Mouse (Mus musculus) thymus, adult 18-20 months (tissue): ENCODE measurements around the gene B9d2.

Experiments used
- DNase-seq, 2 experiments: peaks; one replicate each; pipeline ENCODE4 v3.0.0; 2022; ENCODE audit warnings: mixed read lengths in 2 of 2

Gene B9d2

DNA sequence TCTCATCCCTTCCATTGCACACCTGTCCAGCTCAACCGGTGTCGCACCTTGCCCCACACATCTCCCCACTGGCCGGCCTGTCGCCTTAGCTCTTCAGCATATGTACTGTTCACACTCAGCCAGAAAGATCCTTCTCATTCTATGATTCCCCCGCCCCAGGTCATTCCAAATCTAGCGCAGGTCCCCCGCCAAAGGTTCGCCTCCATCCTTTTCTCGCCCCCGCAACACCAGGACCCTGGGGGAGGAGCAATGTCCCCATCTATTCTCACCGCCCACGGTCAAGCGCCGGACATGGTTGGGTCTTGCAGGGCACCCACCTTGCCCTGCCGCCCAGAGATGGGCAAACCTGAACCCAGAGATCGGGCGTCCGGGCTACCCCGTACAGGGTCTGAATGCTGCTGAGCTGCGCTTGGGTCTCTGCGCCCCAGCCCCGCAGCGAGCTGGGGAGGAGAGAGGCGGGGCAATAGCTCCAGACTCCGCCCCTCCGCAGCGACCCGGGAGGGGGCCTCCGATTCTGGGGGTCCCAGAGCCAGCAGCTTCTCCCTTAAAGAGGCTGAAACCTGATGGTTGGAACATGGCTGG, 5.8 kb upstream of the B9d2 start, which contains the start of gene Tmem91:
Tmem91 (minus strand) TSS at position 448 of the 582 bp plus-strand sequence.
- no peak for DNase-seq

DNA sequence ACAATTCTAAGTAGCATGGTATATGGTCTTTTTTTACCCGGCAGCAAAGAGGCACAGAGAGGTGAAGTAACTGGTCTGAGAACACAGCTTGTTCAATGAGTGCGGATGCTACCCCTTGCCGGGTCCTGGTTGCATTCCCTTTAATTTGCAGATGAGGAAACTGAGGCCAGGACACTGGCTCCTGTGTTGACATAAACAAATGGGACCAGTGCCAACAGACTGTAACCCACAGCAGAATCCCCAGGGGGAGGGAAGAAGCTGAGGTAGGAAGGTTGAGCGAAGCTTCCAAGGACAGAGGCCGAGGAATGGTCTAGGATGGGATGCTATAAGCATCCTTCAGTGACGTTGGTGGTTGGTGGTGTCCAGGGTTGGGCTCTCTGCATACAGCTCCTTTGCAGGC, 5.2 kb upstream of the B9d2 start:
- DNase-seq, result no peak

DNA sequence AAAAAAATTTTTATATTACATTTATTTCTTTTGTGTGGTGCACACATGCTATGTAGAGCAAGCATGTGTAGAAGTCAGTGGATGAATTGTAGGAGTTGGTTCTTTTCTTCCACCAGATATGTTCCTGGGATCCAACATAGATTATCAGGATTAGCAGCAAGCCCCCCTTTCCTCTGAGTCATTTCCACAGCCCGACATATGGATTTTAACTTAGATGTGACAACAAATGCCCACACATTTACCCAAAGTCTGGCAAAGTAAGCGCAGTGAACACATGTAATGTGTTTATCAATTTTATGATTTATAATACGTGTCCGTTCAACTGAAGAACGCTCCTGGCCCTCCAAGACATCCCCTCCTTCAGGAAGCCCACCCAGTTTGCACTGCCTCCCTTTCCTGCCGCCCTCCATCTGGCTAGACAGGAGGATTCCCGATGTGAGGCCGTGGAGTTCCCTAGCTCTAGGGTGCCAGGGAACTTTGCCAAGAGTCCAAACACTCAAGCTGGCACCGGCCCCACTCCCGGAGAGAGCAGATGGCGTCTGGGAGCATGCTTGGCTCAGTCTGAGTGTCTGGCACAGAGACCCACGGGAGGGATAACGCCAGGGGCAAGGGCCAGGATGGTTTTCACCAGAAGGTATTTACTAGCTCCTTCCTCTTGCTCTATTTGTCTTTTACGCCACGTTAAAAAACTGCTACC, 4.3 kb upstream of the B9d2 start:
- no peak for DNase-seq

DNA sequence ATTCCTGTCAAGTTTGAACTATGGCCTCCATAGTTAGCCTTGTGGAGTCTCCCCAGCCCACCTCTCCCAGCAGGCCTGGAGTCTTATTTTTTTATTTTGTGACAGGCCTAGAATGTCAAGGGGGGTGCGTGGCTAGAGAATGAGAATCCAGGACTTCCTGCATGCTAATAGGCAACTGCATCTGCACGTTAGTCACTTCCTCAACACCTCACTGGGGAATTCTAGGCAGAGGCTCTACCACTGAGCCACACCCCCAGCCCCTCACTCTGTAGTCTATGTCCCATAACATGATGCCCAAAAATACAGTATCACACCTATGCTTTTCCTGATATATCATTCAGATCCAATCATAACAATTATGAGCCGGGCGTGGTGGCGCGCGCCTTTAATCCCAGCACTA, 3.6 kb upstream of the B9d2 start:
- DNase-seq, result no peak

DNA sequence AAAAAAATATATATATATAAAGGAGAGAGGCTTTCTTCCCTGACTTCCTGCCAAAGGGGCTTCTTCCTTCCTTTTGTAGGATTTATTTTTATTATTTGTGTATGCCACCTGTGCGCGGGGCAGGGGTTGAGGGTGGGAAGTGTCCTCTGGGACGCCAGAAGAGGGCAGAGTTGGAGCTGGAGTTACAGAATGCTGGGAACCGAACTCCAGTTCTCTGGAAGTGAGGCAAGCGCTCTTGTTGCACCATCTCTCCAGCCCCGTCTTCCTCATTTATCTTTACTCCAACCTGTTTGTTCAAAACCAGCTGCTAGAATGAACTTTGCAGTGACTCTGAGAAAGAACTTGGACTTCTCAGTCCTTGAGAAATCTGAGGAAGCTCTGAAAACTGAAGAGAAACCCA, 609 bp upstream of the B9d2 start:
- no peak for DNase-seq

DNA sequence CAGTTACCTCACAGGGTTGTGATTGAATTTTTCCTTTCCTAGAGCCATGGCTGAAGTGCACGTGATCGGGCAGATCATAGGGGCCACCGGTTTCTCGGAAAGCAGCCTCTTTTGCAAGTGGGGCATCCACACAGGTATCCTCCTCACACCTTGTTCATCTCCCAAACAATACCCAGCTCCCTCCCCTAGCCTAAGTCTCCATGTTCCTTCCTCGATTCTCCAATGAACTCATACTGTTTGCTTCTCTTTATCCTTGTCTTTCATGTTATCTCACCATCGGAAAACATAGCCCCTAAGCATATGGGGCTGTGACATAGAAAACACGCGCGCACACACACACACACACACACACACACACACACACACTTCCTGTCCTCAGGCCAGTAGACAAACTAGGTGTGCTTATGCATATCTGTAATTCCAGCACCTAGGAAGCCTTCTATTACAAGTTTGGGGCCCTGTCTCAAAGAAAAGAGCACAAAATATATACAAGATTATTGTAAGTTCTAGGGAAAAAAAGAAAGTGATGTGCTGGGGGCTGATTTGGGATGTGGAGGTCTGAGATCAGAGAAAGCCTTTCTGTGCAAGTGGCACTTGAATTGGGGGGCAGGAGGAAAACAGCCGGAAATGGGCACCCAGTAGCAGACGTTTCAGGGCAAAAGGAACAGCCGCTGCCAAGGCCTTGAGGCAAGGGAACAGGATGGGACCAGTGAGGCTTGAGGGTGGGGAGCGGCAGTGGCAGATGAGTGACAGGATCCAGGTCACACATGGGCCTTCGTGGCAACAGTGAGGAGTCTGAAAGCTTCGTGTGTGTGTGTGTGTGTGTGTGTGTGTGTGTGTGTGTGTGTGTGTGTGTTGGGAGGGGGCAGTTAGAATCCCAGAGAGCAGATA, 1.0 kb downstream of the B9d2 start:
- peak; percentile 55 to 73 for DNase-seq

DNA sequence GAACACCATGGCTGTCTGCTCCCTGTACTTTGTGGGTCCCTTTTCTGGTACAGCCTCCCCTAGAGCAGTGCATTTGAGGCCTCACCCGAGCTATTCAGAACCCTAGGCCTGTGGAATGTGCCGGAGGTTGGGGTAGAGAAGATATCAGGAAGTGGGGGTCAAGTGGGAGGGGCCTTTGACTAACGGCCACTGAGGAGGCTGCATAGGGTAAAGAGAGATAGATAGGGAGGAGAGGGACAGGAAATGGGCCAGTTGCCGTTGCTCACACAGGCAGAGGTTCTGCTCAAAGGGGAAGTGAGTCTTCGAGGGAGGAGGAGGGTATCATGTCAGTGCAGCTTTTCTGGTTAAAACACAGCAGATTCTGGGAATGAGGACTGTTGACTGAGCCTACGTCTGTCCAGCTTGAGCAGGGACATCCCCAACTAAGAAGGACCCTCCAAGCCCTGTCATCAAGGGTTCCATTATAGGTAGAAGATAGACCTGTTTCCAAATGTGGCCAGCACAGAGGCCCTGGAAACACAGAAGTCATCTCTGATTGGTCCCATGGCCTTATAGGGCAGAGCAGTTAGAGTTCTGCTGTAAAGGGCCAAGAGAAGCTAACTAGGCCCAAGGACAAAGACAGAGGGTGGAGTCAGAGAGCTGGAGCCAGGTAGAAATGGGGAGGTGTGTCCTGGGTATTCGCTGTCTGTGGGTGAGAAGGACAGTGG, 3.0 kb downstream of the B9d2 start:
- peak; percentile 46 to 73 for DNase-seq

DNA sequence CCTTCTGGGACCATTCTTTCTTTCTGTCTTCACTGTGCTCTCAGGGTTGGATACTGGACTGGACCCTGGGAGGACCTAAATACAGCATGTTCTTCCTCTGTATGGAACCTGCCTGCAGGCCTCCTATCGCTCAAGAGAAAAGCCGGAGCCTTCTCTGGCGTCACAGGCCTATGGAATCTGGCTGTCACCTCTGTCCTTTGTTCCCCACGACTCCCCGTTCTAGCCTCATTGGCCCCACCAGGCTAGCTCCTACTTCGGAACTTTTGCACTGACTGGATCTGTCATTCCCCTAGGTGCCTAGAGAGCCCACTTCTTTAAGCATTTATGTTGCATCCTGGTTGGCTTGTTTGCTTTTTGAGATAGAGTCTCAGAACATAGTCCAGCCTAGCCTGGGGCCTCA, 4.1 kb downstream of the B9d2 start:
- no peak for DNase-seq

DNA sequence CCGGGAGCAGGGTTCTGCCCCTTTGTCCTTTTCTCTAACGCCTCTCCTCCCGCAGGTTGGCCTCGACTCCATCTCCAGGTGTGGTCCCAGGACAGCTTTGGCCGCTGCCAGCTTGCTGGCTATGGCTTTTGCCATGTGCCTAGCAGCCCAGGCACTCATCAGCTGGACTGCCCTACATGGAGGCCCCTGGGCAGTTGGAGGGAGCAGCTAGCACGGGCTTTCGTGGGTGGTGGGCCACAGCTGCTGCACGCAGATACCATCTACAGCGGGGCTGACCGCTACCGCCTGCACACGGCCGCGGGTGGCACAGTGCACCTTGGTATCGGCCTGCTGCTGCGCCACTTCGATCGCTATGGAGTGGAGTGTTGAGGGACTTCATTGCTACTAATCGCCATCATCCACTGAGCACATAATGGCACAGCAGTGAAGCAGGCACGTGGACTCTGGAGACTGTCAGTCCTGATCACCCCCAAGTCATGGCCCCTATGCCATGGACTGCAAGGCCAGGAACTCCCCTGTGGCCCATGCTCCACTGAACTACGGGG, 5.4 kb downstream of the B9d2 start:
- no peak for DNase-seq

DNA sequence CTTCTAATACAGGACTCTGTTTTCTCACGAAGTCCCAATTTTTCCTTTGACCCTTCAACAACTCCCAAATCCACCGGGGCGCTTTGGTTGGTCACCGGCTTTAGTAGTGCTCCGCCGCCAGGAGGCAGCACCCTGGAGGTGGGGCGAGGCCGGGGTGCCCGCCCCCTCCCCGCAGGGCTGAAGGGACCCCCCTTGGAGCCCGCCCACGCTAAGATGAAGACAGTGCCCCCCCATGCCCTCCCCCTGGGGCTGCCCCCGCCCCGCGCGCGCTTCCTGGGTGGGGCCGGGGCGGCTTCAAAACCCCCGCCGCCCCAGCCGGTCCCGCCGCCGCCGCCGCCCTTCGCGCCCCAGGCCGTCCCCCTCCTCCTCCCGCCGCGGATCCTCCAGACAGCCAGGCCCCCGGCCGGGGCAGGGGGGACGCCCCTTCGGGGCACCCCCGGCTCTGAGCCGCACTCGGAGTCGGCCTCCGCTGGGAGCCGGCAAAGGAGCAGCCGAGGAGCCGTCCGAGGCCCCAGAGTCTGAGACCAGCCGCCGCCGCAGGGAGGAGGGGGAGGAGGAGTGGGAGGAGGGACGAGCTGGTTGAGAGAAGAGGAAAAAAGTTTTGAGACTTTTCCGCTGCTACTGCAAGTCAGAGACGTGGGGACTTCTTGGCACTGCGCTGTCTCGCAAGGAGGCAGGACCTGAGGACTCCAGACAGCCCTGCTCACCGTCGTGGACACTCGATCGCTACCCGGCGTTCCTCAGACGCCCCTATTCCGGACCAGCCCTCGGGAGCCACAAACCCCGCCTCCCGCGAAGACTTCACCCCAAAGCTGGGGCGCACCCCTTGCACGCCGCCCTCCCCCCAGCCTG, 6.3 kb downstream of the B9d2 start, which contains the start of gene Tgfb1:
Tgfb1 (plus strand) TSS at position 323 of the 852 bp plus-strand sequence.
- DNase-seq, result peak; percentile 80 to 85

DNA sequence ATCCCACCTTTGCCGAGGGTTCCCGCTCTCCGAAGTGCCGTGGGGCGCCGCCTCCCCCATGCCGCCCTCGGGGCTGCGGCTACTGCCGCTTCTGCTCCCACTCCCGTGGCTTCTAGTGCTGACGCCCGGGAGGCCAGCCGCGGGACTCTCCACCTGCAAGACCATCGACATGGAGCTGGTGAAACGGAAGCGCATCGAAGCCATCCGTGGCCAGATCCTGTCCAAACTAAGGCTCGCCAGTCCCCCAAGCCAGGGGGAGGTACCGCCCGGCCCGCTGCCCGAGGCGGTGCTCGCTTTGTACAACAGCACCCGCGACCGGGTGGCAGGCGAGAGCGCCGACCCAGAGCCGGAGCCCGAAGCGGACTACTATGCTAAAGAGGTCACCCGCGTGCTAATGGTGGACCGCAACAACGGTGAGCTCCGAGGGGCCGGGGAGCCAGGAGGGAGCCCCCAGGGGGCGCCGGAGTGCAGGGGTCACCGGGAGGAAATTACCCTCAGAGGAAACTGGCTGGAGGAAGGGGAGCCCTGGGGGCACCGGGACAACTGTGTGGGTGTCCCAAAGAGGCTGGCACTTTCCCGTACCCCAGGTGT, 7.3 kb downstream of the B9d2 start:
- peak; percentile 72 to 74 for DNase-seq

DNA sequence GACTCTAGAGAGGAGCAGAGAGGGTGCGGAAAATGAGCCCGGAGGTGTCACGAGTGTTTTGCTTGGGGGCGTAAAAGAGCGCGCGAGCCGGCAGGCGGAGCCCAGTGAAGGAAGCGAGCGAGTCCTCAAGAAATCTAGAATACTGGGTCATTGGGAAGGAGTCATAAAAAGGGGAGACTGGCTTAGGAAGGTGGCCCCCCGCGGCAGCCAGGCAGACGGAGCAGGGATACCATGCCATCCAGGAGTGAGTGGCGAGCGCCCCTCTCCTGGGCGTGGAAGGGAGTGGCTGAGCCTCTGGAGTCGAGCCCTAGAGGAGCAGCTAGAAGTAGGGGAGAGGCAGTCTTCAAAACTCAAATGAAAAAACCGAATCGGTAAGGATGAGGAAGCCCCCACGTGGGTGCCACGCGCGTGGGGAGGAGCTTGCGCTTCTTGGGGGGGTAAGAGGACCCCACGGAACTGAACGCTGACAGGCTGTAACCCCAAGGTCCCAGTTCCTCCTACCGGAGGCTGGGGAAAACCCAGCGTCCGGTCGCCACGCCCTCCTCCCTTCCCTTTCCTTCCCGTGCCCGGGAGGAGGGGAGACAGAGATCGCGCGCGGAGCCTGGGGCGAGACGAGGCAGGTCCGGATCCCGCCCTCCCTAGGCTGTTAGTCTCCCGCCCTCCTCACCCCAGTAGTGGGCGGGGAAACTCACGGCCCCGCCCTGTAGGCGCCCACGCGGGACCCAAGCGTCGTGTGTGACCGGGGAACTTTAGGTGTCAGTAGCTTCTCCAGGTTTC, 8.4 kb downstream of the B9d2 start:
- DNase-seq, result peak; percentile 73 to 80

DNA sequence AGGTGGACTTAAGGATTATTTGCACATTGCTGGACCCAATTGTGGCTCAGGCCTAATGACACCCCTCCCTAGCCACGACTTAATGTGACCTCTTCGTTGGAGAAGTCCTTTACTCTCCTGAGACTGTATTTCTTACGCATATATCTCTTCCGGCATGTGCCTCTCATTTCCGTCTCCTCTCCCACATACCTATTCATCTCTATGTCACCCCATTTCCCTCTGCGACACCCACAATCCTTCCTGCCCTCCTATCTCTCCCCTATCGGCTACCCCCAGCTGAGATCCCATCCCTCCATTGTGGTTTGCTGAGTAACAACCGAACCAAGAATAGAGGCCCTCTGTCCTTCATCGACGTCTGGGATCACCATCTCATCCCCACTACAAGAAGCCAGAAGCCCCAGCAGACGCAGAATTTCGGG, 9.0 kb downstream of the B9d2 start:
- no peak for DNase-seq

DNA sequence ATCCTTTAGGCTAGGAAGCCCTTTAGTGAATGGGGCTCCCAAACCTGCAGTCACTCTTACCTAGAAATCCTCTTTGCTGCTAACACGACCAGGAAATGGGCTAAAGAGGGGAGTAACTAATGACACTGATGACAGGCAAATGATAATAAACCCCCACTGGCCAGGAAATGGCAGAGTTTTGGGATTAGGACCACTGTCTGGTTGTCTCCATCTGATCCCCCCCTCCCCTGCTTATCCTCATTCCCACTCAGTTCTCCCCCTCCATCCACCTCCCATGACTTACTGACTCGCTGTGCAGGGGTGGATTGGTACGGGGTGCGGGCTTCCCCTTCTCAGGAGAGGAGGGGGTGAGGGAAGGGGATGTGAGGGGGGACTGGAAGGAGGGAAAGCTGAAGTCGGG, 9.5 kb downstream of the B9d2 start:
- no peak for DNase-seq

DNA sequence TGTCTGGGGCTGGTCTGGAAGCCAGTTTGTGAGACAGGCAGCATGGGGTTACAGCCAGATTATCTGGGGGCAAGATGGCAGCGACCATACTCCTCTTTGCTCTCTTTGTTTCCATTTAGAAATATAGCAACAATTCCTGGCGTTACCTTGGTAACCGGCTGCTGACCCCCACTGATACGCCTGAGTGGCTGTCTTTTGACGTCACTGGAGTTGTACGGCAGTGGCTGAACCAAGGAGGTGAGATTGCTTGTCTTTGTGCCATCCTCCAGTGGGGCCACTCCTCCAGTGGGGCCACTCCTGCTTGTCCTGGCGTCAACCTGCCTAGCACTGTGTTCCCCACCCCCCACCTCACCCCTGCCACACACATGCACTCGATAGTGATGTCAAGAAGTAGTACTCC, 13.5 kb downstream of the B9d2 start:
- no peak for DNase-seq

DNA sequence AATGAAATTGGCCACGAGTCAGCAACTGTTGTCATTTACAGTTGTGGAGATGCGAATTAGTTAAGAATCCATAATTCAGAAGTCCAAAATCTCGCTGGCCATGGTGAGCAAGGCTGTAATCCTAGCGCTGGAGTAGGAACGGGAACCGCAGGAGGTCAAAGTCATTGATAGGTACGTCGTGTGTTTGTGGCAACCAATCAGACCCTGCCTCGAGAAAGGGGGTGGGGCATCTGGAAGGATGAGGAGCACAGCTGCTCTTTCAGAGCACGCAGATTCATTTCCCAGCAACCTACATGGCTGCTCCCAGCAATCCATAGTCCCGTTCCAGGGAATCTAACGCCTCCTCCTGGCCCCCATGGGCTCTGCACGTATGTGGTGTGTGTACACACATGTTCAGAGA, 19.3 kb downstream of the B9d2 start:
- DNase-seq, result no peak

DNA sequence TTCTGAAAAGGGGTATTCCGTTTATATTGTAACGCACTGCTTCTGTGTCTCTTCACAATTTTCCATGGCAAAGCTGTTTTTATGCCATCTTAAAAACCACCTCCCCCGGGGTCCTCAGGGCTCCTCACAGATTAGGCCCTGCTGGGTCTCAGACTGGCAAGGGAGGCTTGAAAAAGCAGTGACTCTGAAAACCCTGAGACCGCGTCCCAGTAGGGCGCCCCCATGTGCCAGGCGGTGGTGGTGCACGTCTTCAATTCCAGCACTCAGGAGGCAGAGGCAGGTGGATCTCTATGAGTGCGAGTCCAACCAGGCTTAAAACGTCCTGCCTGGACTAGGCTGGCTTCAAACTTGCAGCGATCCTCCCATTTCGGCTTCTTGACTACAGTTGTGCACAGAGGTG, 20.2 kb downstream of the B9d2 start:
- DNase-seq, result no peak

DNA sequence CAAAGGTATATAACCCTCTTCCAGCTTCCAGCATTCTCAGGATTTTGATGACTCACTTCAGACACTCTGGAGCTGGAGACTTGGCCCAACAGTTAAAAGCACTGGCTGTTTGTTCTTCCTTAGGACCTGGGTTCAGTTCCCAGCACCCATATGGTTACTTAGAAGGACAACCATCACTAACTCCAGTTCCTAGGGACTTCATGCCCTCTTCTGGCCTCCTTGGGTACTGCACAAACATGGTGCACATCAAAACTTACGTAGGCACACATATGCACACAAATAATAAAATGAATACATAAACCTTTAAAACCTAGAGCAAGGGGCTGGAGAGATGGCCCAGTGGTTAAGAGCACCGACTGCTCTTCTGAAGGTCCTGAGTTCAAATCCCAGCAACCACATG, 21.8 kb downstream of the B9d2 start:
- no peak for DNase-seq

DNA sequence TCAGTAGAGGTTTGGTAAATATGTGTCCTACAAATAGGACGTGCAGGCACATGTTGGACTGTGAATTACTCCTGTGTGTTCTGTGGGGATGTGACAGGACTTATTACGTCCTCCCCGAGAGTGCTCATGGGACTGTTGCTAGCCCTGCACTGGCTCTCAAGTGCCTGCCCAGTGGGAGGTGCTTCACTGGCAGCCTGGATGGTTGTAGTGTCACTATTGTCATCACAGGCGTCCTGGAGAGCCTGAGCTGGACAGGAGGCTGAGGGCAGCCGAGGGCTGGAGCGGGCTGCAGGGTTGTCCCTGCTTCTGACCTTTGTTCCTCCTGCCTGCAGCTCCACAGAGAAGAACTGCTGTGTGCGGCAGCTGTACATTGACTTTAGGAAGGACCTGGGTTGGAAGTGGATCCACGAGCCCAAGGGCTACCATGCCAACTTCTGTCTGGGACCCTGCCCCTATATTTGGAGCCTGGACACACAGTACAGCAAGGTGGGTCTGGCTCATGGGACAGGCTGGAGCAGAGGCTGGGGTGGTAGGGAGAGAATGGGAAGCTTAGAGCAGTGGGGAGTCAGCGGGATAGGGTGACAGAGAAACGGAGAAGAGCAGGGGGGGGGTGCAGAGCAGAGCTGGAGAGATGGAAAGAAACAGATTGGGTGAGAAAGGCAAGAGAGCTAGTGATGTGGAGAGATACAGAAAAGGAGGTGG, 23.4 kb downstream of the B9d2 start:
- DNase-seq, result no peak
